Mouse (Mus musculus): ENCODE data around the gene Tmem199. TPM values are rescaled to one million over a fixed set of nuclear protein-coding genes. Genes with fewer than 3 reads are reported as not detected.

The Tmem199 gene
- 54.1 and 56.9 TPM in 2 replicates for polyA plus RNA-seq (2015; fragmentation: Nextera tagmentation; extraction: Ambion mirVana)

- Histone ChIP-seq H3K27me3 (replicated peaks) (no peaks in the 10 kb centered on the region), H3K9me3 (no peaks in the 10 kb centered on the region), H3K36me3 (peaks cover 32% of the 10 kb centered on the region), H3K9ac (peak within 1 kb of the TSS; percentile 89), H3K4me2 (replicated peaks) (peak within 1 kb of the TSS; percentile 86), H3K27ac (peak within 1 kb of the TSS; percentile 68), H3K4me1 (replicated peaks) (peaks cover 12% of the 10 kb centered on the region), H3K4me3 (replicated peaks) (peak within 1 kb of the TSS; percentile 70)
- ATAC-seq, result peak; percentile 99
- under 1% methylated on average over 54 of the region's 67 CpGs for WGBS
Observed at GRCm38 (mm10) chr11:78512025-78512957, at the start of gene Tmem199, which contains the start of gene Poldip2. Gene Tmem199 (minus strand): TSS chr11:78512172. Gene Poldip2 (plus strand): TSS chr11:78512193.

GRCm38 (mm10) chr11:78560447-78560846 lies 48.5 kb upstream of the Tmem199 start:
- Histone ChIP-seq H3K9me3 (no peaks in the 10 kb centered on the region), H3K9ac (no peak overlapping the region), H3K4me1 (replicated peaks) (no peaks in the 10 kb centered on the region; the same call in 1 of the 2 replicates), H3K4me2 (replicated peaks) (no peak overlapping the region), H3K27me3 (replicated peaks) (no peaks in the 10 kb centered on the region), H3K27ac (no peak overlapping the region), H3K36me3 (no peaks in the 10 kb centered on the region), H3K4me3 (replicated peaks) (no peak overlapping the region)
- WGBS, result 13% methylated on average over 4 of the region's 4 CpGs
- ATAC-seq, result no peak

GRCm38 (mm10) chr11:78557241-78557640 lies 45.3 kb upstream of the Tmem199 start:
- H3K4me1 ChIP-seq (replicated peaks), result no peaks in the 10 kb centered on the region; the same call in 1 of the 2 replicates
- H3K9ac ChIP-seq, result no peak overlapping the region
- no peaks in the 10 kb centered on the region for H3K36me3 ChIP-seq
- no peaks in the 10 kb centered on the region for H3K9me3 ChIP-seq
- no peaks in the 10 kb centered on the region for H3K27me3 ChIP-seq (replicated peaks)
- no peak overlapping the region for H3K4me2 ChIP-seq (replicated peaks)
- no peak overlapping the region for H3K4me3 ChIP-seq (replicated peaks)
- ATAC-seq, result peak; percentile 23; the same call in 1 of the 2 replicates
- H3K27ac ChIP-seq, result no peak overlapping the region
- 54% methylated on average over 8 of the region's 8 CpGs for WGBS

GRCm38 (mm10) chr11:78556070-78556469 lies 44.1 kb upstream of the Tmem199 start:
- Histone ChIP-seq H3K4me3 (replicated peaks) (no peak overlapping the region), H3K27me3 (replicated peaks) (no peaks in the 10 kb centered on the region), H3K4me1 (replicated peaks) (peaks cover 3% of the 10 kb centered on the region; the same call in 1 of the 2 replicates), H3K9me3 (no peaks in the 10 kb centered on the region), H3K36me3 (no peaks in the 10 kb centered on the region), H3K9ac (no peak overlapping the region), H3K27ac (peak overlapping the region; percentile 30; the same call in 1 of the 2 replicates), H3K4me2 (replicated peaks) (no peak overlapping the region)
- 57% methylated on average over 4 of the region's 4 CpGs for WGBS
- no peak for ATAC-seq

- 50% methylated on average over 3 of the region's 3 CpGs for WGBS
- Histone ChIP-seq H3K4me2 (replicated peaks) (no peak overlapping the region), H3K4me3 (replicated peaks) (no peak overlapping the region), H3K36me3 (no peaks in the 10 kb centered on the region), H3K9ac (no peak overlapping the region), H3K9me3 (no peaks in the 10 kb centered on the region), H3K27me3 (replicated peaks) (no peaks in the 10 kb centered on the region), H3K27ac (peak overlapping the region; percentile 71), H3K4me1 (replicated peaks) (peaks cover 5% of the 10 kb centered on the region; the same call in 1 of the 2 replicates)
- ATAC-seq, result peak; percentile 35; the same call in 1 of the 2 replicates
Observed at GRCm38 (mm10) chr11:78555623-78556022, 43.7 kb upstream of the Tmem199 start.

- 33% methylated on average over 6 of the region's 6 CpGs for WGBS
- Histone ChIP-seq H3K9me3 (no peaks in the 10 kb centered on the region), H3K4me1 (replicated peaks) (peaks cover 15% of the 10 kb centered on the region; the same call in 1 of the 2 replicates), H3K4me2 (replicated peaks) (peak overlapping the region; percentile 82), H3K4me3 (replicated peaks) (peak overlapping the region; percentile 70), H3K27ac (peak overlapping the region; percentile 80), H3K27me3 (replicated peaks) (no peaks in the 10 kb centered on the region), H3K9ac (peak overlapping the region; percentile 36; the same call in 1 of the 2 replicates), H3K36me3 (no peaks in the 10 kb centered on the region)
- ATAC-seq, result peak; percentile 15
Observed at GRCm38 (mm10) chr11:78551059-78551398, 39.1 kb upstream of the Tmem199 start.

GRCm38 (mm10) chr11:78550168-78551058 lies 38.4 kb upstream of the Tmem199 start, which contains the start of gene Tmem97:
Gene Tmem97 (minus strand): TSS chr11:78550777.
- Histone ChIP-seq H3K4me3 (replicated peaks) (peak within 1 kb of the TSS; percentile 70), H3K4me1 (replicated peaks) (peaks cover 15% of the 10 kb centered on the region; the same call in 1 of the 2 replicates), H3K4me2 (replicated peaks) (peak within 1 kb of the TSS; percentile 82), H3K9me3 (no peaks in the 10 kb centered on the region), H3K27me3 (replicated peaks) (no peaks in the 10 kb centered on the region), H3K36me3 (no peaks in the 10 kb centered on the region), H3K9ac (peak within 1 kb of the TSS; percentile 77), H3K27ac (peak within 1 kb of the TSS; percentile 81)
- peak; percentile 99 for ATAC-seq
- under 1% methylated on average over 60 of the region's 60 CpGs for WGBS

GRCm38 (mm10) chr11:78549491-78549987 lies 37.6 kb upstream of the Tmem199 start:
- H3K27me3 ChIP-seq (replicated peaks), result no peaks in the 10 kb centered on the region
- H3K4me3 ChIP-seq (replicated peaks), result peak overlapping the region; percentile 70
- H3K27ac ChIP-seq, result 0 out of 2 replicates have a peak overlapping the region, but pooled peaks have one; percentile 81
- H3K9ac ChIP-seq, result peak overlapping the region; percentile 77
- no peaks in the 10 kb centered on the region for H3K9me3 ChIP-seq
- WGBS, result 8% methylated on average over 5 of the region's 5 CpGs
- no peaks in the 10 kb centered on the region for H3K36me3 ChIP-seq
- H3K4me2 ChIP-seq (replicated peaks), result peak overlapping the region; percentile 82
- no peak for ATAC-seq
- H3K4me1 ChIP-seq (replicated peaks), result peaks cover 15% of the 10 kb centered on the region; the same call in 1 of the 2 replicates

- H3K9me3 ChIP-seq, result no peaks in the 10 kb centered on the region
- H3K36me3 ChIP-seq, result peaks cover 4% of the 10 kb centered on the region
- peaks cover 15% of the 10 kb centered on the region; the same call in 1 of the 2 replicates for H3K4me1 ChIP-seq (replicated peaks)
- no peak overlapping the region for H3K27ac ChIP-seq
- peak overlapping the region; percentile 82; the same call in 1 of the 2 replicates for H3K4me2 ChIP-seq (replicated peaks)
- H3K9ac ChIP-seq, result no peak overlapping the region
- 73% methylated on average over 2 of the region's 2 CpGs for whole genome bisulfite sequencing
- no peak overlapping the region for H3K4me3 ChIP-seq (replicated peaks)
- ATAC-seq, result no peak
- no peaks in the 10 kb centered on the region for H3K27me3 ChIP-seq (replicated peaks)
Observed at GRCm38 (mm10) chr11:78547718-78548460, 35.9 kb upstream of the Tmem199 start.

- H3K27me3 ChIP-seq (replicated peaks), result no peaks in the 10 kb centered on the region
- H3K27ac ChIP-seq, result no peak overlapping the region
- peaks cover 10% of the 10 kb centered on the region; the same call in 1 of the 2 replicates for H3K4me1 ChIP-seq (replicated peaks)
- no peaks in the 10 kb centered on the region for H3K9me3 ChIP-seq
- no peak overlapping the region for H3K9ac ChIP-seq
- H3K4me2 ChIP-seq (replicated peaks), result no peak overlapping the region
- WGBS, result 51% methylated on average over 8 of the region's 8 CpGs
- H3K36me3 ChIP-seq, result peaks cover 16% of the 10 kb centered on the region
- no peak overlapping the region for H3K4me3 ChIP-seq (replicated peaks)
- no peak for ATAC-seq
Observed at GRCm38 (mm10) chr11:78545181-78545580, 33.2 kb upstream of the Tmem199 start.
